Mouse (Mus musculus) urinary bladder, postnatal 4 days (tissue): Measurements from ENCODE around the gene Hus1b.

Source experiments
- DNase-seq, 2 experiments: peaks; one replicate each; pipeline ENCODE4 v3.0.0; 2021 to 2022; ENCODE audit warnings: low spot score in 2 of 2

Hus1b gene

DNA sequence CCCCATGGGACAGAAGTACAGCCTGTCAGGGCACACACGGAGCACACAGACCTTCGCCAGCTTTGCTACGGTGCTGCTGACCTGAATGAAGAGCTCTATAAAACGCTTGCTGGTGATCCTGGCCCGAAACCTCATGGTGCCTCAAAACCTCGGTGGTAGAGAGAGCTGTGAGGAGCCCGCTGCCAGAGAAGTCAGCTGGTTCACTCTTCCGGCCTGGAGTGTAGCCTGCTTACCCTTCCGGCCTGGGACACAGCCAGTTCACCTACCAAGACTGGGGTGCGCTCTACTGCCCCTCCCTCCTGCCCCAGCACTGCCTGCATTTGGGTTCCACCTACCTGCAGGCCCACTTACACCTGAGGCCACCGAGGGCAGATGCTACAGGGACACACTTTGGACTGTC lies at the start of gene Hus1b:
Hus1b (minus strand) TSS at position 220 of the 400 bp plus-strand sequence.
- no peak for DNase-seq

GRCm38 (mm10) chr13:30994249-30994858 lies 46.8 kb upstream of the Hus1b start:
- no peak for DNase-seq

DNA sequence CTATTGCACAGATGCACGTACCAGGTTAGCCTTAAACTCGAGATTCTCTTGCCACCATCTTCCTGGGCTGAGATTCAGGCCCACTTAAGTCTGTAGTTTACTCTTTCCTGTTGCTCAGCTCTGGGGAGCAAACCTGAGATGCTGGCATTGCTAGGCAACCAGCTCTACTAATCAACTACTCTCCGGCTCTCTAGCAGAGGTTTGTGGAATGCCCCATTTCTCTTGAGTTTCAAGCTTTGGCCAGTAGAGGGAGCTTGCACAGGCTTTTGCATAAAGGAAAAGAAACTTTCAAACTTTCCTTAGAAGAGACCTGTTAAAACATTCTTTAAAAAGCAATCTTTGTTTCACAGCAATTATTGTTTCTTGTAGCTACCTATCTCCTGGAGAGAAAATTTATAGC lies 46.3 kb upstream of the Hus1b start:
- DNase-seq: no peak

- DNase-seq: no peak
Measured at GRCm38 (mm10) chr13:30990233-30990632, 42.7 kb upstream of the Hus1b start.

- DNase-seq: no peak
Measured at GRCm38 (mm10) chr13:30989710-30990109, 42.2 kb upstream of the Hus1b start.

GRCm38 (mm10) chr13:30987686-30988085 lies 40.1 kb upstream of the Hus1b start:
- DNase-seq: no peak

DNA sequence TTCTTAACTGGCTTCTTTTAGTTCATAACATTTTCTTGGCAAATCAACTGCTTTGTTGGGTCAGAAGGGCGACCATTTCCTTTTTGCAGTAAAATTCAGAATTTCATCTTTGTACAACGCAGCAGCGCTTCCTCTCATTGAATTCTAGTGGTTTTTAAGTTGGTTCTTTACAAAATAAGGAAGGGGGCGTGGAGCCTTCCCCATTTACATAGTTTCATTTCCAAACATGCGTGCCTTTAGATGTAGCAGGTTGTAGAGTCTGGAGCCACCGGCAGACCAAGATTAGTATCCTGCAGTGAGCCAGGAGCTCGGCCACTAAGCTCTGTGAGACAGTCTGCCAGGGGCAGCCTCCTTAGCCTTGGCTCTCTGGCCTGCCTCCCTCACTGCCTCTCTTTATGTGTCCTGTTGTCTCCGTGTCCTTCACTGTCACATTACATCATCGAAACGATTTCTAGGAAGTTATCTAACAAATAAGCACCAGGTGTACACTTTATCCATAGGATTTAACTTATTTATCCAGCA lies 39.4 kb upstream of the Hus1b start:
- DNase-seq: no peak

DNA sequence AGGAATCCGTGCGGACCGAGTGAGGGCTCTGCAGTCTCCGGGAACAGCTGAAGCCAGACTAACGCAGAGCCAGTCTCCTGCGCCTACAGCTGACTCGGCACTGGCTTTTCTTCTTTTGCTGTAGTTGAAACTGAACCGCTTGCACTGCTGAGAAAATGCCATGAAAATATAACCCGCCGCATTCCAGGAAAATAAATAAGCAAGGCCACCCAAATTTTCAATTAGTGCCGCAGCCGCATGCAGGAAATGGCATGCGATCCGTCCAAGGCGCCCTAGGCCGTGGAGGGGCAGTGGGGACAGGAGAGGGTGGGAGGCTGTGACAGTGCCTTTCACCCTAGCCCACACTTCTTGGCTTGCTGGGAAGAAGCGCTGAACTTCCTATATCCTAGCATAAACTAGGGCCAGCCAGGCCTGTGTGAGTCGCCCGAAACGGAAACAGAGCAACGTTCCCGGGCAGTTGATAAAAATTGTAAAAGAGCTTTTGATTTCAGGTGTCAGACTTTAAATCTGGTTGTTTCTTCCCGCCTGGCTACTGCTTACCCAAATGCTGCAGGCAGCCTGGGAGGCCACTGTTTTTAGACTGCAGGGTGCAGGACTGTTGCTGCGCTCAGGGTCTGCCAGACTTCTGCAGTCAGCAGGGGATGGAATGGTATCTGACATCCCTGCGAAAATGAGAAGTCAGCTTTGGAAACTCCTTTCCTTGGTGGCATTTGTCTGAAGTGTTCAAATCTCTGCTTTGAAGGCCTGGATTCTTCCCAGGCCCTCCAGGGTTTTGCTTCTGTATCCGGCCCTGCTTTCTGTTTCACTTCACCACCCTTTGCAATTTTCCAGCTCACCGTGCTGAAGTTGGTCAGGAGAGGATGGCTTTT lies 38.3 kb upstream of the Hus1b start:
- no peak for DNase-seq

GRCm38 (mm10) chr13:30985275-30985597 lies 37.7 kb upstream of the Hus1b start:
- no peak for DNase-seq

DNA sequence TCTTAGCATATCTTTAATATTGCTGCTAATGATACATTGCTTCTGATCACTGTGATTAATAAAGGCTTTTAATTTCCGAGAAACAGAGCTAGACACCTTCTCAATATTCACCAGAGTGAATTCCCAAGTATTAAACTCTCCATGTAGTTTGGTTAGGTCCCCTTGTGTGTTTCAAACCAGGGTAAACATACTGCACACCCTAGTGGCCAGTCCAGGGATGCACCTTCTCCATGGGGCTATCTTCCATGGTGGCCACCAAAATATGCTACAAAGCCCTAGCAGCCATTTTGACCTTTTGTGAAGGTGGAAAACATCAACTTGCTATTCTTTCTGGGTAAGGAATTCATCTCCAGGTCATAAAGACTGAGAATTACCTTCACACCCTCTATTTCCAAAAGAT lies 34.1 kb upstream of the Hus1b start:
- no peak for DNase-seq

DNA sequence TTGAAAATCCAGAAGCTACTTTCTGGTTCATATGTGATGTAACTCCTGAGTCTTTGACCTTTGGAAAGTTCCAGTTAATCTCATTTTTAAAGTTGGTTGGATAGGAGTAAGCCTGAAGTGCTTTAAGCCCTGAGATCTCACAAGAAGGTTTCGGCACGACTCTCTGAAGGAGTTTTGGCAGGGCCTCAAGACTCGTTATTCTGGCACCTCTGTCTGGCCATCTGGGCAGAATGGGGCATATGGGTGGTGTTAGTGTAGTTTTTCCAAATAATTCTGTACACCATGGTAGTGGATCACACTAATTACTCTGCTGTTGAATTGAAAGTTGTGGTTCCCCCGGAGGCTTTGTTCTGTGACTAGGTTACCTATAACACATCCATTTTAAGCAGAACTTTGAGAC lies 30.7 kb upstream of the Hus1b start:
- no peak for DNase-seq

DNA sequence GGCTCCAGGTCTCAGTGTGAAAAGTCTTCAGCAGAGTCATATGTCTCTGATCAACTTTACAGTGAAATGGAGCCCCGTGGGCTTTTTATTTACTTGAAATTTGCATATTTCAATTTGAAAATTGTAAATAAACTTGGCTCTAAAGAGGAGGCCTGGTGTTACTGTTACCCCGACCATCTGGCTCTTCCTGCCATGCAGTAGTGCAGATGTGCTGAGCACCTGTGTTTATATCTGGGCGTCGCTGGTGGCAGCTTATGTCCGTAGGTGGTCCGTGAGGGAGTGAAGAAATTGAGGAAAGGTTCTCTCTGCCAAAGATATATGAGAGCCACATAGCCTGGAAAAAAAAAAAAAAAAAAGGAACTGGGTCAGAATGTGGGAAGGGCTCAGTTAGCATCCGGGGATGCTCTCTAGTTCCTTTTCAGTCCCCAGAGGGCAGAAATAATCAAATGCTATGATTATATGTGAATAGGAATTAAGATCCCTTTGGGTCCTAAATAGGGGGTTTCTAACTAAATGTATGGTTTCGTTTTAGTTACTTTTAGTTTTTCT lies 29.1 kb upstream of the Hus1b start:
- DNase-seq: no peak

- DNase-seq: no peak
Measured at GRCm38 (mm10) chr13:30974247-30974630, 26.7 kb upstream of the Hus1b start.

DNA sequence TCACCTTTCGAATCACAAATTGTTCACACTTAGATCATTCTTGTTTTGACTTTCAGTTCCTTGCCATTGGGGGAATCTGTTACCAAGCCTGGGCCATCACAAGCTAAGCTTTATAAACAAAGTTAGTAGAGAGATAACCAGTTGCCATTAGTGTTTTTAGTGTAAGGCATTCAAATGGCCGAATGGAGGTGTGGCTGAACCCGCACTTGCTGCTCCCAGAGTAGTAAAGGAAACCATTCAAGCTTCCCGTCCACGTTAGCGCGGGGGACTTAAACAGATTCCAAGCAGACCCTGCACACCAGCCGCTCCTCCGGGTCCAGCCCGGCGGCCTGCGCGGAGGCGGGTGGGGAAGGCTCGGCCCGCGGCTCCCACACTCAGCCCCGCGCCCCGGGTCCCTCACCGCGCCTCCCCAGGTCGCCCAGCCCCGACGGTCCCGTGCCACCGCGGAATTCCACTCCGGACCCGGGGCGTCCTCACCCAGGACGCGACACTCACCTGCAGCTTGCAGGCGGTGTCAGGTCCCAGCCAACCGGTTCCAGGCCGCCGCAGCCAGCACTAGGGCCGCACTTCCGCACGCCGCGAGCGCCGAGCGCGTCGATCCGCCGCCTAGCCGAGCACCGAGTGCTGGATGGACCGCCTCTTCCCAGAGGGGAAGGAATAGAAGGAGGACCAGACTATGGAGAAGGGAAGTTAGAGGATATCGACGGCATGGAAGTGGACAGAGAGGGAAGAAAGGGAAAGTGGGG lies 26.1 kb upstream of the Hus1b start, which contains the start of the genes Exoc2 and Gm5447:
Exoc2 (minus strand) TSS at position 593 of the 746 bp plus-strand sequence.
Gm5447 (plus strand) TSS at position 704 of the 746 bp plus-strand sequence.
- DNase-seq: peak; percentile 75 to 78

DNA sequence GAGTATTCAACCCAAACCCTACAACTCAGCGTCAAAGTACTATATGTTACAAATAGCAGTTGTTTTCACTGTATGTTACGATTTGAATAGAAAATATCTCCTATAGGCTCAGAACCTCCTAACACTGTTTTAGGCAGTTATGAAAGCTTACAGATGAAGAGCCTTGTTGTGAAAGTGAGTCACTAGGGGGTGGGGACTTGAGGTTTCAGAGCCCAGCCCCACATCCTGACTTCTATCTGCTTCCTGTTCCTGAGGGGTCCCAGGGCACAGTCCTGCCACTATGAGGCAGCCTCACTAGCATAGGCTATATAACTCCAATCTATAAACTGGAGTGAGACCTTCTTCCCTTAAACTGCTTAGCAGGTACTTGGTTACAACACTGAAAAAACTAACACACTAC lies 24.5 kb upstream of the Hus1b start:
- no peak for DNase-seq

DNA sequence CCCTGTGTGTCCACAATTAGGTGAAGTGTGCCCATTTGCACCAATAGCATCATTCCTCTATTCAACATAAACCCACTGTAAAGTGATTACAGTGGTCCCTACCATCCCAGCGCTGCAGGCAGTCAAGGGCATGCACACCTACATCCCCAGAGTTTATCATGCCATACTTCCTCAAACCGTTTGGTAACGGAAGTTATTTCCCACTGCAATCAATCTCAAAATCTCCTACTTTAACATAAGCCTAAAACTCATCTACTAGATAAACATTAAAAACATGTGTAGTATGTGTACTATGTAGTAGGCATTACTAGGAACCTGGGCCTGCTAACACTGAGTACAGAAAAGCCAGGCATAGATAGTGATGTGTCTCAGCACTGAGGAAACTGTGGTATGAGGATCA lies 23.5 kb upstream of the Hus1b start:
- no peak for DNase-seq

GRCm38 (mm10) chr13:30968311-30968710 lies 20.8 kb upstream of the Hus1b start:
- no peak for DNase-seq

DNA sequence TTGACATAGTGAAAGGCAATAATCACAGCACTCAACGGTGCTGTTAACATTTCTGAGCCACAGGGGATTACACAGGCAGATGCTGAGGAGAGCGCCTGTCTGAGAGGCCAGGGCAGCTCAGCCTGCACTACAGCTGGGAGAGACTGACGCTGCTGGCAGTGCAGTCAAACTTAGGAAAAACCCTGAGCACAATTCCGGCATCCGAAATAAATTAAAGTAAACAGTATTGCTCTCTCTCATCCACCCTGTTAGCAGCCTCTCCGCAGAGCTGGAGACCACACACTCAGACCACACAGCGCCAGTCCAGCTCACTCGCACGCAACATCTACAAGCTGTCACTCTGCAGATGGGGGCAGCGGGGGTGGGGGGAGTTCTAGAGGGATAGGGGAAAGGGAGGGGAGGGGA lies 18.9 kb upstream of the Hus1b start:
- no peak for DNase-seq

- DNase-seq: no peak
Measured at GRCm38 (mm10) chr13:30961932-30962331, 14.4 kb upstream of the Hus1b start.

GRCm38 (mm10) chr13:30960714-30961113 lies 13.2 kb upstream of the Hus1b start:
- DNase-seq: no peak

GRCm38 (mm10) chr13:30953580-30953979 lies 6.0 kb upstream of the Hus1b start:
- no peak for DNase-seq

DNA sequence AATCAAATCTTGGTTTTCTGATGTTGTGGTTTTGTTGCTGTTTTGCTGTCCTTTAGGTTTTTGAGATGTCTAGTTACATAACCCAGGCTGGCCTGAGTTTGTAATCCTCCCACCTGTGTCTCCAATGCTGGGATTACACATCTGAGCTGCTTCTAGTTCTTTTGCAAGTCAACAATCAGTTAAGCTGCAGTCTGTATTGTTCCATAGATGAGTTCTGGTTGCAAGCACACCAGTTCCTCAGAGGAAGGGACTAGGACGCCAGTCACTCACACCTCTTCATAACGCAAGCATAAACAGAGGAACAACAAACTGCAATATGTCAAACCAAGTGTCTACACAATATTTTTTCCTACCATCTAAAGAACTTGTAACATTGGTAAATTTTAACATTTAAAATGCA lies 4.5 kb upstream of the Hus1b start:
- DNase-seq: no peak
